Comparison of ENCODE assay signal across 11 mouse cellular contexts in genomic region chr16:31039803-31040459, GRCm38 (mm10). TPM values are rescaled to one million over a fixed set of nuclear protein-coding genes. Genes with fewer than 3 reads are reported as not detected.
A peak's percentile ranks its signal among the peaks of the same experiment; 100 is the strongest.
DNase-seq lines count a peak whose midpoint lies in the region; ATAC-seq and TF ChIP-seq lines count a peak whose summit lies in the region.
"Had no signal": no experiment of that assay in that cellular context is flagged by ENCODE, and none has a peak within 500 bp of the region (broad histone marks: within the 10 kb centered on the region; RNA-seq: fewer than 3 reads in every experiment).

No protein-coding gene starts in this region.

- H3K27ac ChIP-seq in gastrocnemius, adult 2 months = peak overlapping the region; percentile 44
- H3K27ac ChIP-seq in limb, embryonic 12.5 days = peak overlapping the region; percentile 64; the same call in 1 of the 2 replicates
- H3K27ac ChIP-seq in limb, embryonic 10.5 days = no peak overlapping the region
- H3K27ac ChIP-seq: kidney, embryonic 15.5 days had no signal

- no peaks in the 10 kb centered on the region for H3K9me3 ChIP-seq in limb, embryonic 12.5 days
- no peaks in the 10 kb centered on the region for H3K9me3 ChIP-seq in limb, embryonic 10.5 days (replicated peaks)
- H3K9me3 ChIP-seq: kidney, embryonic 15.5 days had no signal

- H3K27me3 ChIP-seq in limb, embryonic 12.5 days = no peaks in the 10 kb centered on the region
- no peaks in the 10 kb centered on the region for H3K27me3 ChIP-seq in limb, embryonic 10.5 days (ENCODE audit: low read depth, poor library complexity, severe bottlenecking)
- H3K27me3 ChIP-seq: kidney, embryonic 15.5 days had no signal

- intact Hi-C loops in gastrocnemius, adult 2 months (cut with DNase I) = no loop called here

- peaks cover 18% of the 10 kb centered on the region for H3K4me1 ChIP-seq in limb, embryonic 12.5 days (replicated peaks)
- H3K4me1 ChIP-seq in limb, embryonic 10.5 days = peaks cover 15% of the 10 kb centered on the region

- H3K9ac ChIP-seq in limb, embryonic 12.5 days (replicated peaks) = no peak overlapping the region
- H3K9ac ChIP-seq: kidney, embryonic 15.5 days had no signal

- 54% methylated on average over 9 of the region's 9 CpGs for WGBS in limb, embryonic 12.5 days
- 89% methylated on average over 9 of the region's 9 CpGs for WGBS in limb, embryonic 10.5 days

- TF ChIP-seq CTCF in gastrocnemius, adult 2 months (IDR thresholded peaks at IDR 0.05) = no peak

- no peak for ATAC-seq in limb, embryonic 12.5 days (ENCODE audit: insufficient number of reproducible peaks, insufficient read depth, low FRiP score, low TSS enrichment, low read depth)
- ATAC-seq in activated CD4-positive, CD25-positive, alpha-beta regulatory T cell, adult 4 months = peak; percentile 60
- ATAC-seq in megakaryocyte progenitor cell, adult 5-6 weeks (replicated peaks; ENCODE audit: poor library complexity) = 0 out of 2 replicates have a peak, but pooled peaks have one; percentile 6

- DNase-seq in gastrocnemius, adult 2 months = no peak
- no peak for DNase-seq in gastrocnemius, adult 8-10 months (ENCODE audit: low spot score in 2 of 2)
- no peak for DNase-seq in limb, embryonic 10.5 days (ENCODE audit: low spot score)
- DNase-seq in Muller cell, postnatal 12 days (ENCODE audit: inconsistent ontology term) = no peak
- no peak for DNase-seq in lung, postnatal 25 days (ENCODE audit: low spot score)
- DNase-seq: cerebellum, adult 9-11 months had no signal

- H3K4me3 ChIP-seq in gastrocnemius, adult 2 months = no peak overlapping the region
- H3K4me3 ChIP-seq in limb, embryonic 12.5 days (replicated peaks) = no peak overlapping the region
- H3K4me3 ChIP-seq in limb, embryonic 10.5 days = no peak overlapping the region
- H3K4me3 ChIP-seq: erythroblast, embryonic 14.5 days; kidney, embryonic 15.5 days had no signal

- no peak overlapping the region for H3K4me2 ChIP-seq in limb, embryonic 12.5 days
- H3K4me2 ChIP-seq: kidney, embryonic 15.5 days had no signal

- H3K36me3 ChIP-seq in limb, embryonic 12.5 days = no peaks in the 10 kb centered on the region
- H3K36me3 ChIP-seq in limb, embryonic 10.5 days = 0 out of 2 replicates have a peak, but pooled peaks cover 2% of the 10 kb centered on the region

RNA-seq across cellular contexts. Expression of gene Xxylt1, which starts 41.3 kb away (rescaled TPM):
- 1 to 10 TPM; 2.0 to 6.2 TPM for total RNA-seq in gastrocnemius, adult 2 months (2021)
- 1 to 10 TPM; 2.8 to 3.6 (median 3.0) TPM for total RNA-seq in gastrocnemius, adult 8-10 months (2022)
- 22.4 and 23.0 TPM in 2 replicates for polyA plus RNA-seq in limb, embryonic 12.5 days (2016; fragmentation: Nextera tagmentation; extraction: Ambion mirVana)
- polyA plus RNA-seq in limb, embryonic 10.5 days (2016; fragmentation: Nextera tagmentation; extraction: Ambion mirVana) = 16.4 and 16.6 TPM in 2 replicates
- polyA plus RNA-seq in activated CD4-positive, CD25-positive, alpha-beta regulatory T cell, adult 4 months (2017; shearing (Covaris generic)) = 10 to 100 TPM; 17.0 to 27.9 TPM
- total RNA-seq in megakaryocyte progenitor cell, adult 5-6 weeks (2015) = 14.5 and 16.0 TPM in 2 replicates
- total RNA-seq in megakaryocyte progenitor cell, adult 5-6 weeks (2017) = 11.8 and 17.0 TPM in 2 replicates
